Mouse (Mus musculus) cerebellum, postnatal 25 days (tissue): ENCODE data around the gene Urad.

ENCODE experiments used
- DNase-seq, 2 experiments: peaks; one replicate each; pipeline ENCODE4 v3.0.0; 2021; ENCODE audit warnings: mixed read lengths in 2 of 2

Urad gene

DNA sequence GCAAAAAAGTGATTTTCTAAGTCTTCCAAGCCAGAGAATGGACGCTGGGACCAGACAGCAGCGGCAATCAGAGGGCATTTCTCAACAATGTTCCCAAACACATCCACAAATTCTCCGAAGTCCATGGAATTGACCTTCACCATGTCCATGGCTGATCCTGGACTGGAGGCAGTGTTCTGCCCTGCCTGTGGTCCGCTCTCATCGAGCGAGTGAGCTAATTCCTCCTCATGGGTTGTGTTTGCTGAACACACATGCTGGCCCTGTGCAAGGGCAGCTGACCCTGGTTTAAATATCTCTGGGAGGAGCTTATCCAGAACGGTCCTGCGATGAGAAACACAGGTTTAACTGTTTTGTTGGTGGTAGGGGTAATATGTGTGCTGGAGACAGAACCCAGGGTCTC is at the start of gene Urad:
Urad (minus strand) TSS at position 258 of the 400 bp plus-strand sequence.
- DNase-seq: no peak

- DNase-seq: no peak
Observed at GRCm38 (mm10) chr5:147370276-147370675, 48.0 kb upstream of the Urad start.

- no peak for DNase-seq
Observed at GRCm38 (mm10) chr5:147368221-147368620, 46.0 kb upstream of the Urad start.

GRCm38 (mm10) chr5:147365995-147366765 is 43.9 kb upstream of the Urad start:
- no peak for DNase-seq

DNA sequence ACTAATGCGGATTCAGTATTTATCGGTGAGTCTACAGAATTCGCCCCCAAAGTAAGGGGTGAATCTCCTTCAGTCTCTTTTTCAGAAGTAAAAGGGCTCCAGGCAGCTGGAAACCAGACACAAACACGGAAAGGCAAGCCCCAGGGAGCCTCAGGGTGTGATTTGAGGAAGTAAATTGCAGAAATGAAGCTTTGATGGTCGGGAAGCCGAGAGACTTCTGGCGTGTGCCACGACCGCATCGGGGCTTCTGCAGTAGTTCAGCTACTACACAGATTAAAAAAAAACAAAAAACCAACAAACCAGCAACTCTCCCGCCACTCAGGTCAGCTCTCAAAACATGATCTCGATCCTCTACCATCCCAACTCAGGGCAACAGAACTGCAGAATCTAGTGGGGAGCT is 40.8 kb upstream of the Urad start:
- no peak for DNase-seq

GRCm38 (mm10) chr5:147358481-147358880 is 36.2 kb upstream of the Urad start:
- DNase-seq: no peak

DNA sequence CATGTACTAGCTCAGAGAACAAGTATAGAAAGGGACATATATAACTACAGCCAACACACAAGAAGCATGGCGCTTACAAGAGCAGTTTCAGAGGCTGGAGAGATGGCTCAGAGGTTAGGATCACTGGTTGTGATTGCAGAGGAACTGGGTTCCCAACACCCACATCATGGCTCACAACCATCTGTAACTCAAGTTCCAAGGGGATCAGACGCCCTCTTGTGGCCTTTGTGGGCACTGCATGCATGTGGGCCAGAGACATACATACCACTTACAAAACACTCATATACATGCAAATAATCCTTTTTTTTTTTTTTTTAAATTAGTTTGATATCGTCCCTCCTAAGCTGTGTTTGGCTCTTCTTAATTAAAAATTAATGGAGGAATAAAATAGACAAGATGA is 35.3 kb upstream of the Urad start:
- DNase-seq: peak; percentile 12 to 36

GRCm38 (mm10) chr5:147356260-147357055 is 34.2 kb upstream of the Urad start:
- DNase-seq: no peak

- DNase-seq: no peak
Observed at GRCm38 (mm10) chr5:147355788-147356187, 33.5 kb upstream of the Urad start.

DNA sequence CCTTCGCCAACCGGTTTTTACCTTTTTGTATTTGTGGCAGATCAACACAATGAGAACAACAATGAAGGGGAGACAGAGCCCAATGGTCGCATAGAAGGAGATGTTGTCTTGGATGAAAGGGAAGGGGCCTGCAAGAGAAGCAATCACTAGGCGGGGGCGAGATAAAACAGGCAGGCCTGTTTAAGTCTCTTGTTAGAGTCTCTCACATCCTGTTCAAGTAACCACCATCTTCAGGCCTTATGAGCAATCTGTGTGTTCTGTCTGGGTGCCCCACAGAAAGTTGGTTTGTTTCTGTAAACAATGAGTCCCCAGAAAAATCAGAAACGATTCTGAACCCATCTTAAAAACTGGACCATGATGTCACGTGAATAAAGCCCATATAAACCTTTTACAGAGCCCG is 32.7 kb upstream of the Urad start:
- no peak for DNase-seq

GRCm38 (mm10) chr5:147354161-147354780 is 32.0 kb upstream of the Urad start:
- DNase-seq: no peak

DNA sequence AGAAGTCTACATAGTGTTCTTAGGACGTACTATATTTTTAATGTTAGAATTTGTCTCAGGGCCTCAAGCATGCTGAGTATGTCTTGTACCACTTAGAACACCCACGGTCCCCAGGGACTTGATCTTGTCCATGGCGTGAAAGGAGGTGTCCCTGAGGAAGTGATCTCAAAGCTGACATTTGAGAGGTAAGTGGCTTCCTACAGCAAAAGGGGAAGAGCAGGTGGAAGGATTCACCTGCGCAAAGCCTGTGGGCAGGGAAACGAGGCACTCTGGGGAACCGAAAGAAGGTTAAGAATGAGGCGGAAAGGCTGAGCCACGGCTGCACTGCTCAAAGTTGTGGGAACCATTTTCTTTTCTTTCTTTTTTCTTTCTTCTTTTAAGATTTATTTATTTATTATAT is 29.7 kb upstream of the Urad start:
- DNase-seq: no peak

DNA sequence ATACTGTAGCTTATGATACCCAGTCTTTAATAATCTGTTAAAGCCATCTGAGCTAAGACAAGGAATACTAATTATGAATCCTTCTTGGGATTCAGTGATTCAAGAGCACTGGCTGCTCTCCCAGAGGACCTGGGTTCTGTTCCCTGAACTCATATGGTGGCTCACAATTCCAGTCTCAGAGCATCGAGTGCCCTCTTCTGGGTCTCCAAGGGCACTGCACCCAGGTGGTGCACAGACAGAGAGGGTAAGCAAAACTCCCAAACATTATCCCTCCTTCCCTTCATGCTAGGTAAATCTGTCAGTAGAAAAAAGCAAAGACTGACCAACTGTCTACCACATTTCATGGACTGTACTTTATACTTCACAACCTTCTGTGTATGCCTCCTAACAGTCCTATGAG is 23.7 kb upstream of the Urad start:
- no peak for DNase-seq

- DNase-seq: no peak
Observed at GRCm38 (mm10) chr5:147343904-147344303, 21.7 kb upstream of the Urad start.

- no peak for DNase-seq
Observed at GRCm38 (mm10) chr5:147342901-147343300, 20.7 kb upstream of the Urad start.

DNA sequence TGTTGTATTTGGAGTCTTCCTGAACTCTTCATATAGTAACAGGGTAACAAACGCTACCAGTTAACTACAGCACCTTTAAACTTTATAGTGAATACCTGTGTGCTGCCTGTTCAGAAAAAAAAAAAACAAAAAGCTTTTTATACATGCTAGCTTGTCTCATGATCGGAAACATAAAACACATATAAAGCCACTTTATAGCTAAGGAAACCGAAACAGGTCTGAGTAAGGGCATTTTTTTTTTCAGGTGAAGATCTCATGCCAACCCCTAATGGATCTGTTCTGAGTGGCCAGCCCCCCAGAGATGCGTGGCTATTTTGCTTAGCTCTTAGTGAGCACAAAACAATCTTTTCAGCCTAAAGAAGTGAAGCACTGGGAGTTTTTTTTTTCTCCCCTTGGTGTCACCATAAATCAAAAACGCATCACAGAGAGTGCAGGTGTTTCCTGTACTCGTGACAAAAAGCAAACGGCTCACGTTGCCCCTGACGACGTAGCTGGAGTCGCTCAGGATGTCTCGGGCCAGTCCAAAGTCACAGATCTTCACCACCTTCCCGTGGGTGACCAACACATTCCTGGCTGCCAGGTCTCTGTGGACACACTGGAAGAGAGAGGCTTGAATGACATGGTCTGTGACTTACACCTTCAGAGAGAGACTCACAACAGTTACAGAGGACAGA is 18.6 kb upstream of the Urad start:
- DNase-seq: no peak

GRCm38 (mm10) chr5:147339560-147339959 is 17.3 kb upstream of the Urad start:
- no peak for DNase-seq

- no peak for DNase-seq
Observed at GRCm38 (mm10) chr5:147338967-147339366, 16.7 kb upstream of the Urad start.

DNA sequence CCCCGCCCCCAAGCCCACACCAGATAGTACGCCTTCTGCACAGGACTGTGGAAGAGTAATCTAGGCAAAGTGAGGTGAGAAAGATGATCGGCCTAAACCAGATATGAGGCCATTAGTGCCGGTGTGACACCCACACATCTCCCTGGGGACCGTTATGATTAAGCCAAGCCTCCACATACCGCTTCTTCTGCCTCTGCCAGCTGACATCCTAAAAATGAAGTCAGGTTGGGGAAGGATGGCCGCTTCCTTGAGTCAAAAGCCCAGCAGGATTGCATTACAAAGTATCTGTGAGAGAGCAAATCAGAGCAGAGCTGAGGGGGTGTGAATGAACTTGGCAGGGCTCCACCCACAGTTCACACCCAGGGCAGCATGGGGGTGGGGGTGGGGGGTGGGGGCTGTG is 10.5 kb upstream of the Urad start:
- DNase-seq: no peak

GRCm38 (mm10) chr5:147331547-147331946 is 9.3 kb upstream of the Urad start:
- peak; percentile 56 to 75 for DNase-seq

GRCm38 (mm10) chr5:147329946-147330345 is 7.7 kb upstream of the Urad start:
- DNase-seq: no peak

- DNase-seq: no peak
Observed at GRCm38 (mm10) chr5:147327636-147328035, 5.4 kb upstream of the Urad start.

DNA sequence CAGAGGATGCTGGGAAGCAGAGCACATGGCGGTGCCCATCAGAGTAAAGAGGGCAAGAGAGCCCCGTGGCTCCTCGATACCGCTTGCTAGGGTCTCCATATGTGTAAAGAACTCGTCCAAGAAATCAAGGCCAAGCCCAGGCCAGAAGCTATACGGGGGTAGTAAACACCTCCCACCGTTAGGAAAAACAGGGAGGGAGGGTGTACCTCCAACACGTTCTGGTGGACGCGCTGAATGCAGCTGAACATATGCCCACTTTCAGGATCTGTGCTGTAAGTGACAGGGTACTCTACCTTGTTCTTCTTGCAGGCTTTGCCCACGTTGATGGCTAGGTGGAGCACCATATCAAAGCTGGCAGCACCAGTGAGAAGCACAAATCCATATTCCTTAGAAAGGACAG is 3.7 kb upstream of the Urad start:
- no peak for DNase-seq
